26 mouse cellular contexts compared by ENCODE assay signal in genomic region chr2:53131567-53131966, GRCm38 (mm10). TPM values are rescaled to one million over a fixed set of nuclear protein-coding genes. Genes with fewer than 3 reads are reported as not detected.
DNase-seq lines count a peak whose midpoint lies in the region; TF ChIP-seq lines count a peak whose summit lies in the region.
"Had no signal": no experiment of that assay in that cellular context is flagged by ENCODE, and none has a peak within 500 bp of the region (broad histone marks: within the 10 kb centered on the region; RNA-seq: fewer than 3 reads in every experiment).

No protein-coding gene starts in this region.

- no peak overlapping the region for H3K27ac ChIP-seq in gastrocnemius, adult 2 months
- H3K27ac ChIP-seq: embryonic facial prominence, embryonic 12.5 days; hindbrain, embryonic 10.5 days; intestine, embryonic 15.5 days; kidney, postnatal 0 days; liver, embryonic 14.5 days; macrophage; stomach, embryonic 15.5 days had no signal

- TF ChIP-seq CTCF in brain, embryonic 14.5 days (IDR thresholded peaks at IDR 0.05; ENCODE audit: borderline replicate concordance, extremely low read depth, insufficient read depth, insufficient read length), result no peak
- TF ChIP-seq CTCF in gastrocnemius, adult 2 months (IDR thresholded peaks at IDR 0.05), result no peak

- intact Hi-C loops in gastrocnemius, adult 2 months (cut with DNase I), result no loop called here

- peak; percentile 30 for DNase-seq in cerebellum, adult 8-10 months
- no peak for DNase-seq in cerebellum, postnatal 4 days (ENCODE audit: low spot score in 2 of 2)
- DNase-seq in 3T3-L1 (ENCODE audit: low read depth, low spot score), result peak; percentile 15
- DNase-seq in brain, embryonic 14.5 days (ENCODE audit: low read depth), result peak; percentile 38
- peak; percentile 45 to 71 for DNase-seq in cerebellum, postnatal 25 days
- DNase-seq in kidney, adult 9 months, result no peak
- DNase-seq in gastrocnemius, adult 2 months, result no peak
- DNase-seq: adrenal gland, postnatal 36 days; embryo, embryonic 11 days; gastrocnemius, postnatal 10 days; heart, postnatal 14 days; kidney, adult 2 months; layer of hippocampus, postnatal 36 days; liver; lung, adult 2 months; lung, postnatal 10 days; midbrain, embryonic 14.5 days; right cerebral cortex, postnatal 25 days; thymus, postnatal 14 days had no signal

- no peak overlapping the region for H3K4me3 ChIP-seq in gastrocnemius, adult 2 months
- H3K4me3 ChIP-seq: embryonic facial prominence, embryonic 12.5 days; hindbrain, embryonic 10.5 days; intestine, embryonic 15.5 days; stomach, embryonic 15.5 days had no signal

- no peak for TF ChIP-seq POLR2A in brain, embryonic 14.5 days (IDR thresholded peaks at IDR 0.05; ENCODE audit: borderline replicate concordance, extremely low read depth, insufficient read depth, insufficient read length, poor library complexity, severe bottlenecking)

RNA-seq across cellular contexts. Expression of gene Prpf40a, which starts 59.5 kb away (rescaled TPM):
- polyA plus RNA-seq in brain, embryonic 14.5 days (2012; rRNA removed), result 27.0 and 28.6 TPM in 2 replicates
- 10 to 100 TPM; 26.2 to 32.1 TPM for total RNA-seq in gastrocnemius, adult 2 months (2021)

RNA-seq across cellular contexts. Expression of gene Arl6ip6, which starts 60.0 kb away (rescaled TPM):
- polyA plus RNA-seq in brain, embryonic 14.5 days (2012; rRNA removed), result 28.7 and 42.5 TPM in 2 replicates
- total RNA-seq in gastrocnemius, adult 2 months (2021), result 10 to 100 TPM in 1 of 2 experiments, 1 to 10 TPM in 1; 9.2 to 13.6 TPM

Comparison
In these comparisons a context has a peak if more than half of its experiments do, and no peak if none do; other contexts are left out.
1. DNase-seq: peak in cerebellum, adult 8-10 months (single experiment), 3T3-L1 (single experiment), brain, embryonic 14.5 days (single experiment) and cerebellum, postnatal 25 days (2 of 2); none in cerebellum, postnatal 4 days (0 of 2), kidney, adult 9 months (single experiment) and gastrocnemius, adult 2 months (single experiment).